Mouse (Mus musculus) CH12.LX (cell line): Measurements from ENCODE around the gene Rlbp1. TPM values are rescaled to one million over a fixed set of nuclear protein-coding genes. Genes with fewer than 3 reads are reported as not detected.
A peak's percentile ranks its signal among the peaks of the same experiment; 100 is the strongest.

Experiments
- DNase-seq: peaks from one replicate; pipeline ENCODE4 v3.0.0-alpha.2; 2013; ENCODE audit errors: extremely low read depth
- H3K27ac ChIP-seq: 2 replicates; pipeline ENCODE4 v1.5.1; 2012; ENCODE audit warnings: low read depth, mild to moderate bottlenecking, control low read depth, moderate library complexity; ENCODE audit not compliant: insufficient read depth
- H3K27me3 ChIP-seq: replicated peaks from 2 replicates; pipeline ENCODE3; 2012; ENCODE audit warnings: inconsistent platforms
- H3K36me3 ChIP-seq, 2 experiments: replicated peaks in 1 of 2; 2 replicates each; pipeline versions ENCODE3 to v1.6.1; 2012; ENCODE audit warnings: inconsistent platforms in 1 of 2, low read length in 1 of 2, mild to moderate bottlenecking in 1 of 2, mixed read lengths in 1 of 2, moderate library complexity in 1 of 2; ENCODE audit not compliant: control insufficient read depth in 1 of 2, insufficient read depth in 1 of 2
- H3K4me1 ChIP-seq, 2 experiments: 2 replicates each; pipeline ENCODE4 v1.6.1; 2012; ENCODE audit warnings: inconsistent platforms in 1 of 2, moderate library complexity in 1 of 2; ENCODE audit not compliant: insufficient read depth in 2 of 2, control insufficient read depth in 1 of 2
- H3K4me2 ChIP-seq: 2 replicates; pipeline ENCODE4 v1.6.1; 2012; ENCODE audit warnings: low read depth, mild to moderate bottlenecking, control low read depth; ENCODE audit not compliant: poor library complexity, insufficient read depth, severe bottlenecking
- H3K4me3 ChIP-seq, 3 experiments: fragments of 150-350 bp in 1 of 3; sonication (generic) in 1 of 3; replicated peaks in 1 of 3; 2 replicates each; pipeline versions ENCODE3 to v1.5.1; 2011 to 2012; ENCODE audit warnings: low read depth in 2 of 3, low read length in 2 of 3, mild to moderate bottlenecking in 2 of 3, moderate library complexity in 2 of 3, control low read depth in 1 of 3, improper control_type of control experiment in 1 of 3, inconsistent platforms in 1 of 3, mixed read lengths in 1 of 3; ENCODE audit not compliant: poor library complexity in 1 of 3
- H3K79me2 ChIP-seq: replicated peaks from 2 replicates; pipeline ENCODE4 v1.6.1; 2012; ENCODE audit warnings: mild to moderate bottlenecking, moderate library complexity; ENCODE audit not compliant: control insufficient read depth, poor library complexity, insufficient read depth, severe bottlenecking; ENCODE audit errors: extremely low read depth
- H3K9ac ChIP-seq: 2 replicates; pipeline ENCODE4 v1.6.1; 2012; ENCODE audit warnings: low read depth, mild to moderate bottlenecking, control low read depth, moderate library complexity; ENCODE audit not compliant: insufficient read depth
- H3K9me3 ChIP-seq: replicated peaks from 2 replicates; pipeline ENCODE3; 2012; ENCODE audit warnings: low read length, inconsistent platforms, mixed read lengths
- CTCF ChIP-seq, 2 experiments: IDR thresholded peaks in 1 of 2; conservative IDR thresholded peaks in 1 of 2; 2 replicates each; pipeline ENCODE4 v1.5.1; 2011 to 2012; ENCODE audit warnings: low read depth in 2 of 2, low read length in 2 of 2, improper control_type of control experiment in 1 of 2, inconsistent platforms in 1 of 2, mild to moderate bottlenecking in 1 of 2, moderate library complexity in 1 of 2
- GABPA ChIP-seq: IDR thresholded peaks from 2 replicates; pipeline ENCODE4 v1.6.1; 2012; ENCODE audit warnings: low read depth, low read length, improper control_type of control experiment, inconsistent platforms; ENCODE audit not compliant: insufficient replicate concordance
- JUND ChIP-seq: conservative IDR thresholded peaks from 2 replicates; pipeline ENCODE4 v1.6.1; 2011; ENCODE audit warnings: low read depth, low read length, improper control_type of control experiment
- KAT2A ChIP-seq: IDR thresholded peaks from 2 replicates; pipeline ENCODE4 v1.6.1; 2012; ENCODE audit warnings: low read length, improper control_type of control experiment, inconsistent platforms; ENCODE audit not compliant: insufficient replicate concordance
- MAX ChIP-seq: IDR thresholded peaks from 2 replicates; pipeline ENCODE4 v1.6.1; 2011; ENCODE audit warnings: low read length, improper control_type of control experiment
- MAZ ChIP-seq: IDR thresholded peaks from 2 replicates; pipeline ENCODE4 v1.6.1; 2012; ENCODE audit warnings: low read depth, mild to moderate bottlenecking, inconsistent platforms, low read length, improper control_type of control experiment, moderate library complexity
- MXI1 ChIP-seq: IDR thresholded peaks from 2 replicates; pipeline ENCODE4 v1.6.1; 2011; ENCODE audit warnings: mild to moderate bottlenecking, low read depth, low read length, improper control_type of control experiment
- NELFE ChIP-seq: IDR thresholded peaks from 2 replicates; pipeline ENCODE4 v1.6.1; 2011; ENCODE audit warnings: low read depth, low read length, improper control_type of control experiment
- NRF1 ChIP-seq: IDR thresholded peaks from 2 replicates; pipeline ENCODE4 v1.6.1; 2014; ENCODE audit warnings: low read depth, mild to moderate bottlenecking, inconsistent platforms, low read length, improper control_type of control experiment, moderate library complexity
- POLR2A ChIP-seq: IDR thresholded peaks from 2 replicates; pipeline ENCODE4 v1.6.1; 2011; ENCODE audit warnings: low read depth, mild to moderate bottlenecking, improper control_type of control experiment, low read length
- RAD21 ChIP-seq: IDR thresholded peaks from 2 replicates; pipeline ENCODE4 v1.6.1; 2011; ENCODE audit warnings: low read depth, mild to moderate bottlenecking, low read length, improper control_type of control experiment, moderate library complexity
- RCOR1 ChIP-seq: conservative IDR thresholded peaks from 2 replicates; pipeline ENCODE4 v1.6.1; 2012; ENCODE audit warnings: low read depth, mild to moderate bottlenecking, inconsistent platforms, low read length, improper control_type of control experiment
- SMC3 ChIP-seq: IDR thresholded peaks from 2 replicates; pipeline ENCODE4 v1.6.1; 2011; ENCODE audit warnings: low read depth, low read length, improper control_type of control experiment
- TCF12 ChIP-seq: IDR thresholded peaks from 2 replicates; pipeline ENCODE4 v1.6.1; 2014; ENCODE audit warnings: low read depth, mild to moderate bottlenecking, inconsistent platforms, low read length, improper control_type of control experiment
- USF1 ChIP-seq: IDR thresholded peaks from 2 replicates; pipeline ENCODE4 v1.6.1; 2014; ENCODE audit warnings: low read depth, mild to moderate bottlenecking, inconsistent platforms, low read length, improper control_type of control experiment
- USF2 ChIP-seq: conservative IDR thresholded peaks from 2 replicates; pipeline ENCODE4 v1.6.1; 2011; ENCODE audit warnings: low read depth, low read length, improper control_type of control experiment
- ZC3H11A ChIP-seq: IDR thresholded peaks from 2 replicates; pipeline ENCODE4 v1.6.1; 2012; ENCODE audit warnings: low read depth, mild to moderate bottlenecking, inconsistent platforms, low read length, improper control_type of control experiment
- ZKSCAN1 ChIP-seq: IDR thresholded peaks from 2 replicates; pipeline ENCODE4 v1.6.1; 2012; ENCODE audit warnings: low read depth, inconsistent platforms, low read length, improper control_type of control experiment, borderline replicate concordance
- ZMIZ1 ChIP-seq: IDR thresholded peaks from 2 replicates; pipeline ENCODE4 v1.6.1; 2012; ENCODE audit warnings: low read depth, mild to moderate bottlenecking, inconsistent platforms, low read length, improper control_type of control experiment
- ZNF384 ChIP-seq: IDR thresholded peaks from 2 replicates; pipeline ENCODE4 v1.6.1; 2012; ENCODE audit warnings: low read depth, low read length, improper control_type of control experiment, inconsistent platforms
- dilution Hi-C: fragments of 300-500 bp; cut with MboI; formaldehyde crosslinking; loops from 2 replicates; pipeline ENCODE4 v1.14.3; 2020; ENCODE audit warnings: low sequenced_read_pairs; ENCODE audit not compliant: extremely low pct_unique_long_range_greater_than_20kb, extremely low pct_ligation_motif_present
- in situ Hi-C: fragments of 300-500 bp; cut with MboI; formaldehyde crosslinking; loops from 3 replicates; pipeline ENCODE4 v1.14.3; 2019; ENCODE audit warnings: low sequenced_read_pairs, low pct_ligation_motif_present, low pct_unique_long_range_greater_than_20kb, mixed read lengths
- polyA plus RNA-seq: library from polyadenylated mRNA; unstranded; fragments of >175 nt; gene quantifications from 2 replicates; pipeline ENCODE4 v1.2.1, GENCODE M21; 2012; ENCODE audit warnings: low read depth; ENCODE audit not compliant: insufficient read length
- total RNA-seq, 2 experiments: library from RNA; depleted of rRNA; stranded (reverse); fragments of 300-350 nt in 1 of 2; fragments of >200 nt in 1 of 2; gene quantifications; 2 replicates each; pipeline ENCODE4 v1.2.3; 2012 to 2014

Gene Rlbp1
- total and polyA plus RNA-seq, 3 experiments: 2.5 to 24.2 (median 8.4) TPM

GRCm38 (mm10) chr7:79358350-79359182, 28.3 kb downstream of the Rlbp1 start:
- no peak overlapping the region for H3K4me3 ChIP-seq
- no peak for TF ChIP-seq ZKSCAN1
- no peak for TF ChIP-seq GABPA
- TF ChIP-seq USF1: no peak
- TF ChIP-seq TCF12: no peak
- no peak for TF ChIP-seq ZNF384
- TF ChIP-seq ZMIZ1: no peak
- no peak for TF ChIP-seq RCOR1
- TF ChIP-seq USF2: no peak
- no peak for TF ChIP-seq POLR2A
- no peak for TF ChIP-seq NELFE
- no peak for TF ChIP-seq SMC3
- no peak for TF ChIP-seq KAT2A
- TF ChIP-seq MXI1: no peak
- dilution Hi-C loops (no loop called here), in situ Hi-C loops (loop anchor here (25.0 kb wide), 1 partner anchor 446 kb away; the partner anchor contains the start of gene Isg20)
- no peak for DNase-seq
- H3K27ac ChIP-seq: no peak overlapping the region
- no peaks in the 10 kb centered on the region for H3K79me2 ChIP-seq
- peaks cover 0 to 14% of the 10 kb centered on the region in 2 experiments; a peak in 1 of 4 replicates for H3K4me1 ChIP-seq
- H3K4me2 ChIP-seq: no peak overlapping the region
- H3K36me3 ChIP-seq: peaks cover 45 to 85% of the 10 kb centered on the region in 2 experiments
- H3K27me3 ChIP-seq: no peaks in the 10 kb centered on the region
- no peak overlapping the region for H3K9ac ChIP-seq
- H3K9me3 ChIP-seq: no peaks in the 10 kb centered on the region

DNA sequence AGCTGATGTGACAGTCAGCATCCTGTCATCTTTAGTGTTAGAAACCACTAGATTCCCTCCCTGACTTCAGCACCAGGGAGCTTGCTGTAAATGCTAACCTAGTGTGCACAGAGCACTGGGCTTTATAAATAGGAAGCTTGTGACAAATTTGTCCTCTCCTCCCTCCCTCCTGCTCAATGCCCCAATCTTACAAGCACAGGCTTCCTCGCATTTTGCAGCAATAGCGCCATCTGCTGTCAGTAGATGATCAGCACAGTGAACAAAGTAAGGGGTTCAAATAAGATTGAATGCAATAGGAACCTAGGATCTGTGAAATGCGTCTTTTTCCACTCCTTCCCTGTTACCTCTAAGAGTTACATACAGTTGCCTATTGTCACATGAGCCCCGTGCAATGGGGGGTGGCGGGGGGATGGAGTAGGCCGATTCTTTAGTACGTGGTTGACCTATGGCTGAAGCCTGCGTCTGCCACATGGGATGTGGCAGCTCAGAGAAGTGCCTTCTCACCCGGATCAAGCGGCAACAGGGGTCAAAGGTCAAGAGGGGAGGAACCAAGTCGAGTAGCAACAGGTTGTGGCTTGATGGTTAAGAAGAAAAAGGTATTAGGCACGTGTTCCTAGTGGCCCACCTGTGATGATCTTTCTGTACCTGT, 37.0 kb downstream of the Rlbp1 start:
- H3K4me1 ChIP-seq: peaks cover 11 to 25% of the 10 kb centered on the region in 2 experiments
- peak; percentile 80 for DNase-seq
- in situ Hi-C loops: loop anchor here (5.0 to 25.0 kb wide), 3 partner anchors 103 to 438 kb away; partner anchors contain the start of gene Isg20
- no peaks in the 10 kb centered on the region for H3K79me2 ChIP-seq
- no peaks in the 10 kb centered on the region for H3K27me3 ChIP-seq
- no peak overlapping the region for H3K27ac ChIP-seq
- peaks cover 43 to 79% of the 10 kb centered on the region in 2 experiments for H3K36me3 ChIP-seq
- H3K9me3 ChIP-seq: no peaks in the 10 kb centered on the region
- H3K4me2 ChIP-seq: no peak overlapping the region
- H3K9ac ChIP-seq: no peak overlapping the region
- H3K4me3 ChIP-seq: no peak overlapping the region
- TF ChIP-seq RAD21 (peak; percentile 95), SMC3 (peak; percentile 93), RCOR1 (no peak), ZC3H11A (peak; percentile 66), CTCF (conservative IDR thresholded peaks at IDR 0.05 in 1 of 2, IDR thresholded peaks at IDR 0.05 in 1 of 2; ENCODE audit: low read depth in 2 of 2, low read length in 2 of 2) (peak; percentile 87 to 95), NRF1 (no peak), MAZ (0 out of 2 replicates have a peak, but pooled peaks have one; percentile 54), JUND (no peak), MAX (no peak)
- dilution Hi-C loops: no loop called here
